Mouse (Mus musculus): Measurements from ENCODE around the gene Hoxc9. TPM values are rescaled to one million over a fixed set of nuclear protein-coding genes. Genes with fewer than 3 reads are reported as not detected.

The Hoxc9 gene
- polyA plus RNA-seq, 1 experiment from 2014 or later, result not detected

GRCm38 (mm10) chr15:102955007-102955382, 21.2 kb upstream of the Hoxc9 start:
- H3K9ac ChIP-seq (replicated peaks; ENCODE audit: low read depth), result no peak overlapping the region
- peaks cover 90% of the 10 kb centered on the region for H3K27me3 ChIP-seq (replicated peaks; ENCODE audit: insufficient read depth, low read length)
- H3K9me3 ChIP-seq (ENCODE audit: low read length), result no peaks in the 10 kb centered on the region
- H3K36me3 ChIP-seq (ENCODE audit: insufficient read depth, low read length), result no peaks in the 10 kb centered on the region
- 0 out of 2 replicates have a peak overlapping the region, but pooled peaks have one; percentile 2 for H3K4me3 ChIP-seq (ENCODE audit: low read depth, low read length)
- DNase-seq (ENCODE audit: low spot score), result no peak
- H3K4me1 ChIP-seq (ENCODE audit: insufficient read depth, low read depth, low read length), result no peaks in the 10 kb centered on the region
- H3K27ac ChIP-seq (ENCODE audit: low read length), result no peak overlapping the region
- H3K4me2 ChIP-seq (replicated peaks; ENCODE audit: low read depth, low read length), result no peak overlapping the region
- no peak for ATAC-seq
- TF ChIP-seq EP300 (IDR thresholded peaks at IDR 0.05) (no peak), CTCF (IDR thresholded peaks at IDR 0.05) (no peak)
- 4% methylated on average over 20 of the region's 28 CpGs for WGBS

DNA sequence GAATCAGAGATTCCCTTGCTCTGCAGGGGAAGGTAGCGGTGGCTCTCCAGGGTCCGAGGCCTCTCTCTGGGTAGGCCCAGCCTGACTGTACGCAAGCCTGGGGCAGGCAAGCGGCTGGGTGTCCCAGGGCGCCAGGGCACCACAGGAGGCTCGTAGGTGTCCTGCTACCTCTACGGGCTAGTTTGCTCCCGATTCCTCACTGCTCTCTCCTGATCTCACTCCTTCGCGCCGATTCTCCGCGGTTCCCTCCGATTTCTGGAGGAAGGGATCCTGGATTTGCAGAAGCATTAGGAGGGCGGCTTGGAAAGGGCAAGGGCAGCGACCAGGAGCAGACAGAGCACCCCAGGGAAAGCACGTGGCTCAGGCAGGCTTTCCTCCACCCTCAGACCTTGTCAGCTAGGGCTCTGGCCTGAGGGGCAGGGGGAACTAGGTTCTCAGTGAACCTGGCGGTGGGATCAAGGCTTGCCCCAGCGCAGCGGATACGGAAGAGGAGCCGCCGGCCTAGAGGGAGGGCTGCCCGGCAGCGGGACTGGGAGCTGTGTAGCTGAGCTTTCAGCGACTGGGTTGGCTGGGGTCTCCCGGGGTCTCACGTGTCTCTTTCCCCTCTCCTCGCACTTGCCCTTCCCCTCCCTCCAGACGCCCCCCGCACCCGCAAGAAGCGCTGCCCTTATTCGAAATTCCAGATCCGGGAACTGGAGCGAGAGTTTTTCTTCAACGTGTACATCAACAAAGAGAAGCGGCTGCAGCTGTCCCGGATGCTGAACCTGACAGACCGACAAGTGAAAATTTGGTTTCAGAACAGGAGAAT, 20.2 kb upstream of the Hoxc9 start:
- H3K4me2 ChIP-seq (replicated peaks; ENCODE audit: low read depth, low read length), result no peak overlapping the region
- no peaks in the 10 kb centered on the region for H3K4me1 ChIP-seq (ENCODE audit: insufficient read depth, low read depth, low read length)
- H3K9ac ChIP-seq (replicated peaks; ENCODE audit: low read depth), result no peak overlapping the region
- DNase-seq (ENCODE audit: low spot score) (no peak), ATAC-seq (no peak)
- peaks cover 86% of the 10 kb centered on the region for H3K27me3 ChIP-seq (replicated peaks; ENCODE audit: insufficient read depth, low read length)
- WGBS, result 2% methylated on average over 37 of the region's 40 CpGs
- no peak overlapping the region for H3K27ac ChIP-seq (ENCODE audit: low read length)
- no peaks in the 10 kb centered on the region for H3K9me3 ChIP-seq (ENCODE audit: low read length)
- H3K36me3 ChIP-seq (ENCODE audit: insufficient read depth, low read length), result no peaks in the 10 kb centered on the region
- no peak overlapping the region for H3K4me3 ChIP-seq (ENCODE audit: low read depth, low read length)
- TF ChIP-seq EP300 (IDR thresholded peaks at IDR 0.05) (no peak), CTCF (IDR thresholded peaks at IDR 0.05) (no peak)

GRCm38 (mm10) chr15:102956906-102957305, 19.3 kb upstream of the Hoxc9 start:
- Histone ChIP-seq H3K4me1 (ENCODE audit: insufficient read depth, low read depth, low read length) (no peaks in the 10 kb centered on the region), H3K9ac (replicated peaks; ENCODE audit: low read depth) (no peak overlapping the region), H3K4me3 (ENCODE audit: low read depth, low read length) (no peak overlapping the region), H3K36me3 (ENCODE audit: insufficient read depth, low read length) (no peaks in the 10 kb centered on the region), H3K9me3 (ENCODE audit: low read length) (no peaks in the 10 kb centered on the region), H3K27me3 (replicated peaks; ENCODE audit: insufficient read depth, low read length) (peaks cover 87% of the 10 kb centered on the region), H3K27ac (ENCODE audit: low read length) (no peak overlapping the region), H3K4me2 (replicated peaks; ENCODE audit: low read depth, low read length) (no peak overlapping the region)
- ATAC-seq (no peak), DNase-seq (ENCODE audit: low spot score) (no peak)
- no peak for TF ChIP-seq CTCF (IDR thresholded peaks at IDR 0.05)
- no peak for TF ChIP-seq EP300 (IDR thresholded peaks at IDR 0.05)
- 2% methylated on average over 12 of the region's 12 CpGs for WGBS

DNA sequence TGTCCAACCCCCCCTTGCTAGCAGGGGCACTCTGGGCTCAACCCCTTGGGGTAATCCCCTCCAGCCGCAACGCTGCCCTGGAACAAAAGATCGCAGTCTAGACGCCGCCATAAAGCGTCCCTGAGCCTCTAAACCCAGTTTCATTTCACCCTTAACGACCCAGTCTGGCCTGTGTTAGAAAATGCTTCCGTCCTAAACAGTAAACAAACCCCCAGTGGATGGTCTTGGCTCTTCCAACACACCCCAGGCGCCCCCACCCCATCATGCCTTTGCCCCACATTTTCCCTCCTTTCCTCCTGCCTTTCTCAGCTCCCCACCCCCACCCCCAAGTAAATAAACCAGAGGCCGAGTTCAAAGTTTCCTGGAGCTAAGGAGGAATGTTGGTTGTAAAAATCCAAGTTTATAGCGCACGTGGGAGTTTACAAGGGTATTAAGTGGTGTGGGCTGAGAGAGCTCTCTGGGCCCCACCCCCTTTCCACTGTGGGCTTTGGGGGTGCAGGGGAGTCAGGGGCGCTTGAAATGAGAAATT, 16.5 kb upstream of the Hoxc9 start:
- Histone ChIP-seq H3K27me3 (replicated peaks; ENCODE audit: insufficient read depth, low read length) (peaks cover 78% of the 10 kb centered on the region), H3K4me1 (ENCODE audit: insufficient read depth, low read depth, low read length) (no peaks in the 10 kb centered on the region), H3K9me3 (ENCODE audit: low read length) (no peaks in the 10 kb centered on the region), H3K36me3 (ENCODE audit: insufficient read depth, low read length) (no peaks in the 10 kb centered on the region), H3K4me2 (replicated peaks; ENCODE audit: low read depth, low read length) (no peak overlapping the region), H3K9ac (replicated peaks; ENCODE audit: low read depth) (no peak overlapping the region), H3K27ac (ENCODE audit: low read length) (no peak overlapping the region), H3K4me3 (ENCODE audit: low read depth, low read length) (no peak overlapping the region)
- no peak for ATAC-seq
- WGBS, result under 1% methylated on average over 13 of the region's 13 CpGs
- TF ChIP-seq EP300 (IDR thresholded peaks at IDR 0.05) (no peak), CTCF (IDR thresholded peaks at IDR 0.05) (no peak)
- DNase-seq (ENCODE audit: low spot score), result no peak

DNA sequence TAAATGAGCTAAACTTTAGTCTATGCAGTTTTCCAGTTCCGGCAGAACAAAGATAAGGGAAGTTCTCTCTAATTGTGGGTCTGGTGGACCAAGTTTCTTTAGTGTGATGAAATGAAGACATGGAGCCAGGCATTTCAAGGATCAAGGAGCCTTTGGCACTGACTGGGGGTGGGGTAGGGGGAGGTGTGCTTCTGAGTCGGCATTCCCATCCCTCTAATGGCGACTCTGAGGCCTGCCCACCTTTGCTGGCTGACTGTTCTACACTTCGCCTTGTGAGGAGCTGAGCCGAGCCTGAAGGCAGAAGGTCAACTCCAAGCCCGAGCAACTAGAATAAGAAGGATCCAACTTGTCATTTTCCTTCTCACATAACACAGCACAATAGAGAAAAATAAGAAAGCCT, 14.5 kb upstream of the Hoxc9 start:
- Histone ChIP-seq H3K27me3 (replicated peaks; ENCODE audit: insufficient read depth, low read length) (peaks cover 79% of the 10 kb centered on the region), H3K9me3 (ENCODE audit: low read length) (no peaks in the 10 kb centered on the region), H3K4me3 (ENCODE audit: low read depth, low read length) (no peak overlapping the region), H3K9ac (replicated peaks; ENCODE audit: low read depth) (no peak overlapping the region), H3K4me1 (ENCODE audit: insufficient read depth, low read depth, low read length) (no peaks in the 10 kb centered on the region), H3K27ac (ENCODE audit: low read length) (no peak overlapping the region), H3K36me3 (ENCODE audit: insufficient read depth, low read length) (no peaks in the 10 kb centered on the region), H3K4me2 (replicated peaks; ENCODE audit: low read depth, low read length) (no peak overlapping the region)
- DNase-seq (ENCODE audit: low spot score) (no peak), ATAC-seq (no peak)
- WGBS, result 2% methylated on average over 6 of the region's 6 CpGs
- TF ChIP-seq CTCF (IDR thresholded peaks at IDR 0.05) (no peak), EP300 (IDR thresholded peaks at IDR 0.05) (no peak)

DNA sequence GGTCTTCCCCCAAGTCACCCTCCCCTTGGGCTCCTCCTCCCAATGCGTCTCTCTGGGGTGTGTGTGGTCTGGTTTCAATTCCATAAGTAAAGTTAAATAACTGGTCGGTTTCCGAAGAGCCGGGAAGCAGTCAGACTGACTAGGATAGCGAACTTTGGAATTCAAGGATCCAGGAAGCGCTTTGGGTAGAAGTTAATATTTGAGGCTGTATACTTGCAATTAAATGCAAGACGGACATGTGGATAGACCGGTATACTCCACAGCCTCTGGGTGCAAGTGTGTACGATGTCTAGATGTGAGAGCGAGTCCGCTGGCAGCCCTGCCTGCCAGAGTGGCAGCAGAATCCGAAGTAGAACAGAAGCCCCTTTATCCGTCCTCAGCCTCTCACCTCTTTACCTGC, 13.7 kb upstream of the Hoxc9 start:
- no peak for TF ChIP-seq EP300 (IDR thresholded peaks at IDR 0.05)
- no peak for TF ChIP-seq CTCF (IDR thresholded peaks at IDR 0.05)

More for the DNA sequence above, 13.7 kb upstream of the Hoxc9 start:
- Histone ChIP-seq H3K9me3 (ENCODE audit: low read length) (no peaks in the 10 kb centered on the region), H3K27me3 (replicated peaks; ENCODE audit: insufficient read depth, low read length) (peaks cover 79% of the 10 kb centered on the region), H3K9ac (replicated peaks; ENCODE audit: low read depth) (no peak overlapping the region), H3K4me2 (replicated peaks; ENCODE audit: low read depth, low read length) (no peak overlapping the region), H3K4me1 (ENCODE audit: insufficient read depth, low read depth, low read length) (no peaks in the 10 kb centered on the region), H3K36me3 (ENCODE audit: insufficient read depth, low read length) (no peaks in the 10 kb centered on the region), H3K27ac (ENCODE audit: low read length) (no peak overlapping the region), H3K4me3 (ENCODE audit: low read depth, low read length) (no peak overlapping the region)
- WGBS, result 4% methylated on average over 13 of the region's 13 CpGs
- no peak for DNase-seq (ENCODE audit: low spot score)
- no peak for ATAC-seq

Data from lung, postnatal 0 days (tissue).